Mouse (Mus musculus) gastrocnemius, postnatal 14 days (tissue): ENCODE data around the gene Ttc7. TPM values are rescaled to one million over a fixed set of nuclear protein-coding genes. Genes with fewer than 3 reads are reported as not detected.

Experiments used
- DNase-seq: peaks from one replicate; pipeline ENCODE4 v3.0.0; 2021; ENCODE audit warnings: mixed read lengths
- intact Hi-C: fragments of 180-260 bp; cut with DNase I; formaldehyde crosslinking; loops from one replicate; pipeline ENCODE4 v1.15.1; 2025; ENCODE audit warnings: low total_unique reads
- total RNA-seq, 2 experiments: library from RNA; stranded (reverse); gene quantifications; 2 replicates each; pipeline ENCODE4 v1.2.3; 2021

The Ttc7 gene
- total RNA-seq, 2 experiments from 2014 or later, result 13.2 to 14.5 TPM

DNA sequence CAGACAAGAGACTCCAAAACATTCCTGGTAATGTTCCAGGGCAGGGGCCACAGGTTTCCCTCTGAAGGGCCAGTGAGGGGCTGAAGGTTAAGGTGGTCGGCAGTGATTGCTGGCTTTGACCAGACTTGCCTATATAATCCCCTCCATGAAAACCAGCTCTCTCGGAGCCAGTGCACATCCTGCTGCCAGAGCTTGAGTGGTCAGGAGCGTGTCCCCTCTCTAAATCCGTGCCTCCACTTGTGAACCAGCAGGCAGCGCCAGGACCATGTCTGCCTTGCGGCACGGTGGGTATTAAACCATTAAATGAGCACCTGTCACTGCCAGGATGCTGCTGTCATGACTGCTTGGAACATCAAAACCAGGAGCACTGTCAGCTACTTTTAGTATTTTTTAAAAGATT, 27.8 kb downstream of the Ttc7 start:
- intact Hi-C loops, result loop anchor here (10.0 kb wide), 1 partner anchor 354 kb away; no protein-coding TSS in a partner anchor
- DNase-seq, result no peak

DNA sequence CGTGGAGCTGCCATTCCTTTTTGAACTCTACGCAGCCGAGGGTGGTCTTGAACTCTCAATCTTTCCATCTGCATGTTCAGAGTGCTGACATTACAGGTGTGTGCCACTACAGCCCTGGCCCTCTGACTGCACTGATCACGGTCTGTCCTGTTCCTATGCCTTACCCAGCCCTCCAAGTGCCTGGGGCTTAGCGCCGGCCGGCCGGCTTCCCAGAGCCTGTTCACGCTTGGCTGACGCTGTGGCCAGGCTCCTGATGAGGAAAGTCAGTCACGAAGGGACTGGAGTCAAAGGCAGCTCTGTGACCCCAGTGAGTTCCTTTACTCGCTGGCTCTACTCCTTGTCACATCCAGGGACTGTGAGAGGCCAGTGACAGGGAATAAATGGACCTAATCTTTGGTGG, 29.7 kb downstream of the Ttc7 start:
- no peak for DNase-seq
- intact Hi-C loops, result loop anchor here (10.0 kb wide), 1 partner anchor 352 kb away; no protein-coding TSS in a partner anchor

DNA sequence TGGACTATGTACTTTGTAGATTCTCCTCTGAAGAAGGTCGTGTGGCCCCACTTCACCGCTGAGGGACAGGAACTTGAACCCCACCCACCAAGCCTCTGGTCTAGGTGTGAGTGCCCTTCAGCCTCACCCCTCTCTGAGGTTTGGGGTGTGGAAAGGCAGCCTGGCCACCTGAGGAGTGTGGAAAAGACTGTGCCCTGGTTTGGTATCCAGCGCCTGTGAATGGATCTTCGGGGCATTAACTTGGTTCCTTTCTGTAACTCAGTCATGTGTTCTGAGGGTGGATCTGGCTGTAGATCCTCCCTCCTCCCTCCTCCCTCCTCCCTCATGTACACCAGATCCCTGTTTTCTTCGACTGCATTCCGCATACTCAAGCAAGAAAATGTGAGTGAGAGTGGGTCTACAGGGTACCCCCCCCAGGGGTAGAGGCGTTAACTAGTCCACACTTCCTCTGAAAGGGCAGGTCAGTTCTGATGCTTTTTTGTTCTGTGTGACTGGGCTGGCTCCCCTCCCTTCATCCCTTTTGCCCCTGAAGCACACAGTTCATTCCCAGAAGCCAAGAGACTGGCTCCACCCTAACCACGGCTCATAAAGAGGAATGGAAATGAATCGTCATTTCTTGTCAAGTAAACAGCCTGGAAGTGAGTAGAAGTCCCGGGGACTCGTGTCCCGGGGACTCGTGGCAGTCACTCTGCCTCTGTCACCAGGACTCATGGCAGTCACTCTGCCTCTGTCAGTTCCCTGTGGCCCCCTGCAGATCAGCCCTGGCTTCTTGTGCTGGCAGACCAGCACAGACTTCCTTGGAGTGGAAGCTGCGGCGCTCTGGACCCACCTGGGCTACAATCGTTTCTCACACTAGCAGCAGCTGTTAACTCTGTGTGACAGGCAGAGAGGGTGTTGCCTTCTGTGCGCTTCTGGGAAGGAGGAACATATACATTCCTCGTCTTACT, 30.5 kb downstream of the Ttc7 start:
- intact Hi-C loops, result loop anchor here (10.0 kb wide), 1 partner anchor 352 kb away; no protein-coding TSS in a partner anchor

GRCm38 (mm10) chr17:87314121-87314520, 31.4 kb downstream of the Ttc7 start:
- DNase-seq, result no peak
- intact Hi-C loops, result loop anchor here (10.0 kb wide), 1 partner anchor 351 kb away; no protein-coding TSS in a partner anchor

More for the DNA sequence above, 30.5 kb downstream of the Ttc7 start:
- no peak for DNase-seq

- intact Hi-C loops, result loop anchor here (10.0 kb wide), 1 partner anchor 350 kb away; no protein-coding TSS in a partner anchor
Measured at GRCm38 (mm10) chr17:87314530-87314946, 31.9 kb downstream of the Ttc7 start.

GRCm38 (mm10) chr17:87315021-87315531, 32.4 kb downstream of the Ttc7 start:
- DNase-seq, result peak; percentile 94
- intact Hi-C loops, result loop anchor here (5.0 to 10.0 kb wide), 2 partner anchors 257 to 350 kb away; no protein-coding TSS in a partner anchor

More at GRCm38 (mm10) chr17:87314530-87314946, 31.9 kb downstream of the Ttc7 start:
- DNase-seq, result peak; percentile 35

DNA sequence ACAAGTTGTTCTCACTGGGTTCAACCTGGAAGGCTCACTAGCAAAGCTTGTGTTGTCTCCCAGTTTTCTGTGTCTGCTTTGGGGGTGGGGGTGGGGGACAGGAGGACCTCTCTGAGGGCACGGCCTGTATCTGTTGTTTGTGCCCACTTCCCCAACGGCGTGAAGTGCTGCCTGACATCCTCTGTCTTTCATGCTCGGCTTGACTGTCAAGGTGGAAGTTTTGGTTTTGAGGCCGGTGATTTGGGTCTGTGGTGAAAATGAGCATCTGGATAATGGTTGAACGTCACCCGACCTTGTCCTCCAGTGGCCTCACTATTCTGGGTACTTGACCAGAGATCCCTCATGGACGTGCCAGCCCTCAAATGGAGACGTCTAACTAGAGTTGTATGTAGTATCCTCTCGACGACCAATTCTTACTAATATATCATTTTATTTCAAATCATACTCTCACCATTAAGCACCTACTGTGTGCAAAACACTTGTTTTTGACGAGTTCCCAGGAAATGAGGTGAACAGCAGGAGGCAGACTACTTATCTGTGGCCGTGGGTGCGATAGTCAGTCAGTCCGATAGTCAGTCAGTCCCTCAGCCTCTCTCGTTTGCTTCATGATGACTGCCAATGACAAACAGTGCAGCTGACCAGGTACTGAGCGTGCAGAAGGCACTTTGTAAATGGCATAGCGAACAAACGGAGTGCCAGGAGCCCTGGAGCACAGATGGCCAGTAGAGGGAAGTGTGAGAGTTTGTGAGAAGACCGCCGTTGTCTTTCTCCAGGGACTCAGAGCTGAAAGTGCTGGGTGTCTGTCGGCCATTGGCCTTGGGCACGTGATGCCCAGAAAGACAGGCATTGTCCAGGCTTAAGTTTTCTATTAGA, 33.4 kb downstream of the Ttc7 start:
- DNase-seq, result no peak
- intact Hi-C loops, result loop anchor here (5.0 to 10.0 kb wide), 2 partner anchors 256 to 349 kb away; no protein-coding TSS in a partner anchor

DNA sequence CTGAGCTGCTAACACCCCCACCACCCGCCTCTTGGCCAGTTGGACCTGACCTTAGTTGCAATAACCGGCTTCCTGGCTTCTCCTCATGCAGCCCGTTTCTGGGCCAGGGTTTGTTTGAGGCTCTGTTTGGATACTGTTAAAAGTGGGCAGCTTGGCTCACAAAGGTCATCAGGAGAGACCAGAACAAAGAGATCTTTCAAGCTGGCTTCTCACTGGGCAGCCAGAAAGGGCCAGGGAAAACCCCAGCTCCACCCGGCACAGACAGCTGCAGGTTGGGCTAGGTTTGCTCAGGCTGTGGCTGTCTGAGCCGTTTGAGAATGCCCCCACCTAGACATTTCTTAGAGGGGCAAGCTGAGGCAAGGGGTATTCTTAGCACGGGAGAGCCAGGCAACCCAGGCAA, 34.6 kb downstream of the Ttc7 start:
- intact Hi-C loops, result loop anchor here (5.0 to 10.0 kb wide), 2 partner anchors 255 to 348 kb away; no protein-coding TSS in a partner anchor
- peak; percentile 33 for DNase-seq

DNA sequence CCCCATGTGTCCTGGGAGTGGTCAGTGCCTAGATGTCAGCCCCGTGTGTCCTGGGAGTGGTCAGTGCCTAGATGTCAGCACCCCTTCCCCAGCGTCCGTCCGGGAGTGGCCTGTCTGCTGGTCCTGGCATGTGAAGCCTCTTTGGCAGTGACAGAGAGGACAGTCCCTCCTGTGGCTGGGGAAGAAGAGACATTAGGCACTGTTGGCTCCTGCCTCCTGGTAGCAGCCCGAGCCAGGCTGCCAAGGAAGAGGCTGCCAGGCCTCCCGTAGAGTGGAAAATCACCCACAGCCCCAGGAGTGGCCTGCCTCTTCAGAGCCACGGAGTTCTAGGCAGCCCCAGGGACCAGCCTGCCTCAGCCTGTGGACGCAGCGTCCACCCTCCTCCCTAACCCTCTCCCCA, 35.3 kb downstream of the Ttc7 start:
- DNase-seq, result peak; percentile 45
- intact Hi-C loops, result loop anchor here (5.0 to 10.0 kb wide), 2 partner anchors 254 to 347 kb away; no protein-coding TSS in a partner anchor

DNA sequence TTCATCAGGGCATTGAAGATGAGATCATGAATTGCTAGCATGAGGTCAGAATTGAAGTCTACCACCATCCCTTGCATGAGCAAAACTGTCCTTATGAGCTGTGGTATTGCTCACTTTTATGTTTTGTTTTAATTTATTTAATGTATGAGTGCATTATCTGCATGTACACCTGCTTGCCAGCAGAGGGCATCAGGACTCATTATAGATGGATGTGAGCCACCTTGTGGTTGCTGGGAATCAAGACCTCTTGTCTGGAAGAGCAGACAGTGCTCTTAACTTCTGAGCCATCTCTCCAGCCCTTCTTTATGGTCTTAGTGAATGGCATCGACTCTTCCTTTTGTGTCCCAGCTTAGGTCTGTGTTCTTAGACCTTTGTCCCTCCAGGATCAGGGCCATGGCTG, 39.0 kb downstream of the Ttc7 start:
- intact Hi-C loops, result no loop called here
- DNase-seq, result no peak

GRCm38 (mm10) chr17:87323215-87323614, 40.5 kb downstream of the Ttc7 start:
- DNase-seq, result no peak
- intact Hi-C loops, result no loop called here

DNA sequence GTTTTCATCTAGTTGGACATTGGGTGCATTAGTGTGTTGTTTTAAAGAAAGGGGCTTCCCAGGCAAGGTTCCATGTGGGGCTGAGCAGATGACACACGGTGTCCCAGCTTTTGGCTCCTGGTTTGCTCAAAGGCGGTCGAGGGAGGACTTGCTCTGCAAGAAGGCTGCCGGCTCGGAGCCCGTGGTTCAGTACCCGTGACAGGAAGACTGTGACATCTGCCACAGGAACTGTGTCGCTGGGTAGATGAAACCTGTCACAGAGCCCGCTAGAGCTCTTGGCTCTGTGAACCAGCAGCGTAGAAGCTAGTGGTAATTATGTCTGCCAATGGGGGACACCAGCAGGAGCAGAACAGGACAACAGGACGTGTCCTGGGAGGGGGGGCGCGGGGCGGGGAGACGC, 42.8 kb downstream of the Ttc7 start:
- intact Hi-C loops, result no loop called here
- no peak for DNase-seq

- DNase-seq, result peak; percentile 24
- intact Hi-C loops, result no loop called here
Measured at GRCm38 (mm10) chr17:87326987-87327386, 44.3 kb downstream of the Ttc7 start.

DNA sequence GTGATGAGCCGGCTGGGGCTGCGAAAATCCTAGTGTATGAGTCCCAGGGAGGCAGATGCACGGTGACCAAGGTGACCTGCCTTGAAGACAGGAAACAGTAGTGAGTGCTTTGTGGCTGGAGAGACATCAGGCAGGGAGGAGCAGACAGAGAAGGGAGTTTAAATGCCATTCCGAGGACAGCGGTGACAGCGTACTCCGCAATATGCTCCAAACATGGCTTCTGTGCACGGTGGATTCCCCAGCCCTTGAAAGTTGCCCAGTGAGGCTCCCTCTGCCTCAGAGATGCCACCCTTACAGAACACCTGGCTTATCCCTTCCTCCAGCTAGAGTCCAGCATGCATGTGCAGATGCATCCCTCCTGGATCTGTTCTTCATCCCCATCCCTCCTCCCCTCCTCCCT, 45.0 kb downstream of the Ttc7 start:
- intact Hi-C loops, result no loop called here
- no peak for DNase-seq

DNA sequence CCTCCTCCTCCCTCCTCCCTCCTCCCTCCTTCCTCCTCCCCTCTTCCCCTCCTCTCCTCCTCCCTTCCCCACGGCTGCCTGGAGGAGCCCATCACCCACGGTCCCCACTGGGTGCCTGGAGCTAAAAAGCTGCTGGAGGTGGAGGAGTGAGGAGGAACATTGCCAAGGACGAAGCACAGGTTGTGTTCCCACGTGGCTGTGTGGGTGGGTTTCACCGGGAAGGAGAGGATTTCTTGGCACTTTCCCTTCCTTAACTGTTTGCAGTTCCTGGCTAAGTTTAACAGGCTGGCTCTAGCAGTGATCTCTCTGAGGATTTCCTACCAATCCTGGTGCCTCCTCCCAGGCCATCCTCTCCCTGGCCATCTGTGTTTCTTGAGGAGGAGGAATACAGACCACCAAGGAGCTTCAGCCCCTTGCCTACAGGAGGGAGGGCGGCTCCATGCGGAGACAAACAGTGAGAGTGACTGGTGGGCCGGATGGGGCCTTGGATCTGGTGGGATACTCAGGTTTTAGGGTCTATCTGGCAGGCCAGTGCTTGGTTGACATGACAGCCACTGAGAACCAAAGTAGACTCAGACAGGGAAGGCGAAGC, 45.6 kb downstream of the Ttc7 start:
- DNase-seq, result no peak
- intact Hi-C loops, result no loop called here

DNA sequence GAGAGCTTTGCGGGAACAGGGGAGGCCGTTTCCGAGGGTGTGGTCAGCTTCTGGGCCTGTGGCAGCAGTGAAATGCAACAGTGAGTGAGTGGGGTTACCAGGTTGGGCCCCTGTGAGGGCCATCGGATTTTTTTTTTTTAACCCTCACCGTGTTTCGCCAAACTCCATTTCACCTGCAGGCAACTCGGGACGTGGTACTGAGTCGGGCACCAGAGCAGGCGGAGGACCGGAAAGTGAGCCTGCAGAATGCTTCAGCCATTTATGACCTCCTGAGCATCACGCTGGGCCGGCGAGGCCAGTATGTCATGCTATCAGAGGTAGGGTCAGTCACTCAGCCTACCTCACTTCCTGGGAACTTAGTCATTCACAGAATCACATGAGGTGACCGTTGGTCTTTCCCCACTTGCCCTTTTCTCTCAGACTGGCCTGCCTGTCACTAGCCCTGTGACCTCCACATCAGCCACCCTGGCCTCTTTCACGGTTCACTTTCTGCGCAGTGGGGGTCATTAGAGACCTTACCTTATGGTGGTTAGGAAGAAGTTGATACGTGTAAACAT, 46.5 kb downstream of the Ttc7 start:
- DNase-seq, result no peak
- intact Hi-C loops, result no loop called here

DNA sequence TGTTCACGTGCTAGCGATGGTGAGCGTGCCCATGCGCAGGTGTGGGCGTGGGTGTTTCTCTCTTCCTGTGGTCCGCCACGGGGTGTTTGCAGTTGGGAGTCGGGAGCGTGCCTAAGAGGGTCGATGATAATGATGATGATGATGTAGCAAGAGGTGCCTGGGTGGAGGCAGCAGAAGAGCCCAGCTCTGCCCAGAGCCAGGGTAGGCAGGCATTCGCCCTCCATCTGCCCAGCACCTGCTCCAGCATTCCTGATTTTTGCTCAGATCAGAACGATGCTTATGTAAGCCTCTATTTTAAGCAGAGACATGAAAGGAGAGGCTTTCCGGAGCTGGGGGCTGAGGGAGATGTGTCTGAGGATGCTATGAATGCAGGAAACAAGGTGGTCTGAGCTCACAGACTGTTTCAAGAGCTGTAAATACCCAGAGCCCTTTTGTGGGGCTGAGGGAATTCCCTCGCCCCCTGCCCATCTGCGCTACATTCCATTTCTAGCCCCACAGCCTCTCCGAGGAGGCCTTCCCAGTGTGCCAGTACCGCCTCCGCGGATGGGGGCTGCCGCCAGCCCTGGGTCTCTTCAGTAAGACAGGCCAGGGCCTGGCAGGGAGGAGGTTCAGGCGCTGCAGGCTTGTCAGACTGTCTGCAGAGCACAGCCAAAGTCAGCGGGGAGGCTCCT, 47.7 kb downstream of the Ttc7 start:
- intact Hi-C loops, result no loop called here
- no peak for DNase-seq

- intact Hi-C loops, result no loop called here
- peak; percentile 44 for DNase-seq
Measured at GRCm38 (mm10) chr17:87330921-87331291, 48.2 kb downstream of the Ttc7 start.
